Mouse (Mus musculus) urinary bladder, postnatal 25 days (tissue): ENCODE data around the gene Fgr.

ENCODE experiments used
- DNase-seq: peaks from one replicate; pipeline ENCODE4 v3.0.0; 2022; ENCODE audit warnings: low spot score

The Fgr gene

GRCm38 (mm10) chr4:132959679-132960045 is 14.2 kb upstream of the Fgr start:
- DNase-seq: no peak

GRCm38 (mm10) chr4:132960313-132960712 is 13.6 kb upstream of the Fgr start:
- no peak for DNase-seq

DNA sequence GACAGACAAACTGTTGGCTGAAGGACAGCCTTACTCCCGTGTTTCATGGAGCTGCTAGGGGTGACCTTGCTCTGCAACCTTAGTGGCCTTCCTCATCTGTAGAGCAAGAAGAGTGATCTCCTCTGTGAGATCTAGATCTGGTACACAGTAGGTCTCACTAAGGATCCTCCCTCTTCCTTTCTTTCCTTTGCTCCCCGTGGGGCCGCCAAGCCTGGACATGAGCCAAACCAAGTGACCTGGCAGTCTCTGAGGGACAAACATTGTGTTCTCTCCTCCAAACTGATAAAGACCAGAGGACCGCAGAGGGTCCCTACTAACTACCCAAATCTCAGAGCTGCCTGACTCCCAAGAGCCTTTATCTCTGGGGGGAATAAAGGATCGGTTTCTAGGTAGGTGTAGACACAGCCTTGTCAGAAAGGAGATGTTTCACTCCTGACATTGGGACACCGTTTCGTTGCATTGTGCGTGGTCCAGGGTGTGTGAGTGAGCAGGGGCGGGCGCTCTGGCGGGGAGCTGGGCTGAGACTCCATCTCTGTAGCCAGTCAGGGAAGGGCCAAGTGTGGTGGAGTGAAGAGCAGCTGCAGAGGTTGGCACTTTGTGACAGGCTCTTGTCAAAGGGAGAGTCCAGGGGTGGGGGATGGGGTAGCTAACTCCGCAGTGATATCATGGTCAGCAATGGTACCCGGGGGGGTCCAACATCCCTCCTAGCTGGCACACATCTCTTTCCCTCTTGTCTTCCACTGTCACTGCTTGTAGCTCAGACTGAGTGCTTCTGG is 12.8 kb upstream of the Fgr start:
- no peak for DNase-seq

- no peak for DNase-seq
Measured at GRCm38 (mm10) chr4:132961866-132962265, 12.0 kb upstream of the Fgr start.

GRCm38 (mm10) chr4:132962628-132963027 is 11.3 kb upstream of the Fgr start:
- no peak for DNase-seq

- DNase-seq: no peak
Measured at GRCm38 (mm10) chr4:132963436-132963835, 10.5 kb upstream of the Fgr start.

GRCm38 (mm10) chr4:132964064-132964463 is 9.8 kb upstream of the Fgr start:
- no peak for DNase-seq

DNA sequence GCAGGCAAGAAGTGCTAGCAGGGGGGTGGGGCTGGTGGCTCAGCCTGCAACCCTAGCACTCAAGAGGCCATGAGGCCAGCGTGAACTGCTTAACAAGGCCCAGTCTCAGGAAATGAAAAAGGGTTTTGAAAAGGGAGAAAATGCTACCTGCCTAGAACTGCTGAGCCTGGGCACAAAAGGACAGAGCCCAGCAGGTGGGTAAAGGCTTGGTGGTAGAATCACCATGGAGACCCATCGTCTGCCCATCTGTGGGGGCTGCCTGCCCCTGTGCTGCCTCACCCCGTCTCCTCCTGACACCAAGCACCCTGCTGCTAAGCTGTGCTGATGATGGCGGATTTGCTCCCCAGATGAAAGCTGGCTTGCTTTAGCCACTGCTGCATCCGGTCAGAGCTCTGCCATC is 9.4 kb upstream of the Fgr start:
- DNase-seq: no peak

GRCm38 (mm10) chr4:132968105-132968938 is 5.6 kb upstream of the Fgr start:
- DNase-seq: no peak

DNA sequence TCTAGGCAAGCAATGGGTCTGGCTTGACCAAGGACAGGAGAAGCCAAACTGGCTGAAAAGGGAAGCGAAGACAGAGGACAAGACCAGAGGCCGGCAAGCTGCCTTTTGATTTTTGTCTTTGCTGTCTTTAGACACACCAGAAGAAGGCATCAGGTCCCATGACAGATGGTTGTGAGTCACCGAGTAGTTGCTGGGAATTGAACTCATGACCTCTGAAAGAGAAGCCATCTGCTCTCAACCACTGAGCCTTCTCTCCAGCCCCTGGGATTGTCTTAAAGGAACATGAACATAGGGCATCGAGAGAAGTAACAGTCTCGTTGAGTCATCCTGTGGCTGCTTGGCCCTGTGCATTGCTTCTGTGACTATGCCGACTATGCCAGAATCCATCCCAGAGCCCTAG is 2.3 kb upstream of the Fgr start:
- DNase-seq: no peak

- no peak for DNase-seq
Measured at GRCm38 (mm10) chr4:132972101-132972500, 1.8 kb upstream of the Fgr start.

DNA sequence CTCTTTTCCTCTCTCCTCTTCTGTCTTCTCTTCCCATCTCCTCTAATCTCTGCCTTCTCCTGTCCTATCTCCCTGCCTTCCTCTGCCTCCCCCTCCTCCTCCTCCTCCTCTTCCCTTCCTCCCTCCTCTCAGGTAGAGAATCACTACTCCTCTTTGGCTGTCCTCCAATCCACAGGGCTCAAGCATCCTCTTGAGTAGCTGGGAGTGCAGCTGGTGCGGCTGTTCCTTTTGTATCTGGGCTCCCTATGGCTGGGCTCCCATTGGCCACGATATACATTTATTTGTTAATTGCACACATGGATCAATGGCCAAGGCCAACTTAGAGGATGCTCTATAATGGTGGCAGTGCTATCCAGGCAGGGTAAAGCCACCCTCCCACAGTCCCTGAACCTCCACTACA is 1.3 kb upstream of the Fgr start:
- no peak for DNase-seq

DNA sequence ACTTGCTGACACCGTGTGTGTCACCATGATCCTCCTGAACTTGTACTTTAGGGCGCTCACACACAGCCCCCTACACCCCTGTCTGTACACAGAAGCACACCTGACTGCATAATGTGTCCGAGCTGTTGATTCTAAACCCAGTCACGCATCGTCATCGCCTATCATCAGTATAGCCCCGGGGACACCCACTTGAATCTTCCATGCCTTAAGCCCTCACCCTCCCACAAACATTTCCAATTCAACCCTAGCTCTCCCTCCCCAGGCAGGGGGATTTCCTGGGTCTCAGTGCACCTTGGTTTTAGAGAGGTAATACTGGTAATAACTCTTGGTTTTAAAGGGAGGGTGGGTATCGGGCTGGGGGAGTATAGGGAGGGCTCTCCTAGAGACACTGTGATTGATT is 709 bp upstream of the Fgr start:
- no peak for DNase-seq

- no peak for DNase-seq
Measured at GRCm38 (mm10) chr4:132974904-132975303, 1.0 kb downstream of the Fgr start.

DNA sequence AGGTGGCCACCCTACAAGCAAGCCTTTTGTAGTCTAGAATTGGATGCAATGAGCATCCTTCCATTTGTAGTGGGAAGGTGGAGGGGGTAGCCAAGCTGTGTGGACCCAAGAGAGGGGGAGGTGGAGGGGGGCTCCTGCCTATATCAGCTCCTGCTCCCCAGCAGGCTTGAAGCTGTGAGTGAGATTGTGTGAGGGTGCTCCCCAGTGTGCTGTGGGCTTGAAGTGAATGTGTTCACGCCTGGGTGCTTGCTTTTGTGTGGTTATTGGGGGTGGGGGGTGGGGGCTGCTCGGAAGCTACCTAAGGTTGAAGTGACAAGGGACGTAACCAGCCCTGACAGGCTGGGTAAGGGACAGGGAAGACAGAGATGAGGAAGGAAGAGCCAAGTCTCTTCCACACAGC is 1.9 kb downstream of the Fgr start:
- DNase-seq: no peak

DNA sequence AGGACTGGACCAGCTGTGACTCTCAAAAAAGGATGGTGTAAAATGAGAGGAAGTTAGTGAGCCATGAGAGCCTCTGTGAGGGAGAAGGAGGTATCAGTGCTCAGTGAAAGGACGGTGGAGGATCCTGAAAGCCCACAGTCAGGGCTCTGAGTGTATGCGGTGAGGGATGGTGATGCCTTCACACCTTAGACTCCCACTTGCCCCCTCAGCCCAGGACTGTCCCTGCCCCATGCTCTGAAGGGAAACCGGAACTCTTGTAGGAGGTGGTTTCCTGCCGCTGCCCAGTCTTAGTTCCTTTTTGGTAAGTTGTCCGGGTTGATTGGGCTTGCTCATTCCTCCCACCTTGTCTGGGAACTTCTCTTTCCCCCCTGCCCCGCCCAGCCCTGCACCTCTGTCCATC is 2.8 kb downstream of the Fgr start:
- no peak for DNase-seq

GRCm38 (mm10) chr4:132977597-132977996 is 3.7 kb downstream of the Fgr start:
- no peak for DNase-seq

GRCm38 (mm10) chr4:132979186-132979585 is 5.3 kb downstream of the Fgr start:
- no peak for DNase-seq

DNA sequence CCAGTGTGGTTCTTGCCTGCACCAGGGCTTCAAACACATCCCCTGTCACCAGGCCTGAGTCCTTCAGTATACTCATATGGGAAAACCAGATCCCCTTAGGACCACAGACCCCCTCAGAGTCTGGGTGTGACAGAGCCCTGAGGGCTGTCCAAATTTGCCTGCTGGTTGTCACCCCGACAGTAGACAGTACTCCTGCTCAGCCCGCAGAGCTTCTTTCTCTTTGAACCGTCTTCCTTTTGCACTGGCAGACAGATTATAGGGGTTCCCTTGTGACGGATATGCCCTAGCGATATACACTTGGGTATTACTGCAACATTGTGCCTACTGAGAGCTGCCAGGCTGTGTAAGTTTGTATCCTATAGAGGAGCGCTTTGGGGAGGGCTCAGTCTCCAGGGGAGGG is 7.7 kb downstream of the Fgr start:
- DNase-seq: no peak

GRCm38 (mm10) chr4:132982999-132983398 is 9.1 kb downstream of the Fgr start:
- no peak for DNase-seq

- no peak for DNase-seq
Measured at GRCm38 (mm10) chr4:132983664-132984512, 10.0 kb downstream of the Fgr start.

DNA sequence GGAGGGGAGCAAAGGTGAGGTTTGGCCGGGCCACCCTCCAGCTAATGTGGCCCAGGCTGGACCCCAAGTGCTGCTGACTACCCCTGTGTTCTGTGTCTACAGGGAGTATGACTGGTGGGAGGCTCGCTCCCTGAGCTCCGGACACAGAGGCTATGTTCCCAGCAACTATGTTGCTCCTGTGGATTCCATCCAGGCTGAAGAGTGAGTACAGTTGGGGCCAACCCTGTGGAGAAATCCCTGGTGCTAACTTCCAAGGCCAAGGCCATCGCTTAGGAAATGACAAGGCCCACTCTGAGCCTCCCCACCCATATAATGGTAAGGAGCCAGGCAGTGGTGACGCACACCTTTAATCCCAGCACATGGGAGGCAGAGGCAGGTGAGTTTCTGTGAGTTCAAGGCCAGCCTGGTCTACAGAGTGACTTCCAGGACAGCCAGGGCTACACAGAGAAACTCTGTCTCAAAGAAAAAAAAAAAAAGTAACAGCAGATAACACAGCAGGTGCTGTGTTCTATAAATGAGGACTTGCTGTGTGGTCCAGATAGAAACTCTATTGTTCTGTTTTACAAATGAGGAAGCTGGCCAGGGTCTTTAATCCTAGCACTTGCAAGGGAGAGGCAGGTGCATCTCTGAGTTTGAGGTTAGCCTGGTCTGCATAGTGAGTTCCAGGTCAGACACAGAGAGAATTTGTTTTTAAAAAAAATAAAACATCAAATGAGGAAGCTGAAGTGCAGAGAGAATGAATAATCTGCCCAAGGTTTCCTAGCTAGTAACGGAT is 14.9 kb downstream of the Fgr start:
- no peak for DNase-seq
